19 mouse cellular contexts compared by ENCODE assay signal in the genomic region with DNA sequence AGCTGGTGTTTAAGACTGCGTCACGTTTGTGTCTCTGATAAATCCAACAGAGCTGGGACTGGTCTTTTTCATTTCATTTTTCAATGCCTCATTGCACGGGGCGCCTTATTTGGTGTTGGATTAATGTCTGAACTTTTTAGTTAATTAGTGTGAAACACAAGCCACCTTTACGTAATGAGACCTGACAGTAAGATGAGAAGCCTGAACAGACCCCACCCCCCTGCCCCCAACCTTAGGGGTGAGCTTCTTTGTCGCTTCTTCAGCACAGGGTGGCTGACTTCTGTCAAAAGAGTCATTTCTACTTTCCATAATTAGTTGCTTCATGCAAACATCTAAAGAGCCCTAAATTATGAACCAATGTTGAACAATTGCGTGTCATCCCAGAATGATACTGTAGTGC.
DNase-seq lines count a peak whose midpoint lies in the region; ATAC-seq and TF ChIP-seq lines count a peak whose summit lies in the region.
"Had no signal": no experiment of that assay in that cellular context is flagged by ENCODE, and none has a peak within 500 bp of the region (broad histone marks: within the 10 kb centered on the region; RNA-seq: fewer than 3 reads in every experiment).

No protein-coding gene starts in this region.

- H3K4me1 ChIP-seq in midbrain, embryonic 11.5 days (ENCODE audit: control insufficient read depth, insufficient read depth, low read length): no peaks in the 10 kb centered on the region
- H3K4me1 ChIP-seq in midbrain, embryonic 10.5 days: peaks cover 33% of the 10 kb centered on the region
- H3K4me1 ChIP-seq in lung, adult 2 months (ENCODE audit: control insufficient read depth, insufficient read depth, low read length): no peaks in the 10 kb centered on the region

- 57% methylated on average over 7 of the region's 7 CpGs for WGBS in midbrain, embryonic 11.5 days
- 65% methylated on average over 7 of the region's 7 CpGs for WGBS in midbrain, embryonic 10.5 days
- 87% methylated on average over 7 of the region's 7 CpGs for WGBS in lung, adult 2 months

- H3K27me3 ChIP-seq in midbrain, embryonic 11.5 days (ENCODE audit: control insufficient read depth, insufficient read depth, low read length): no peaks in the 10 kb centered on the region
- peaks cover 4% of the 10 kb centered on the region; the same call in 1 of the 2 replicates for H3K27me3 ChIP-seq in midbrain, embryonic 10.5 days (ENCODE audit: low read depth, poor library complexity, severe bottlenecking)
- H3K27me3 ChIP-seq: forebrain, embryonic 12.5 days; Patski had no signal

- H3K36me3 ChIP-seq in midbrain, embryonic 11.5 days (ENCODE audit: control insufficient read depth, insufficient read depth, low read length): no peaks in the 10 kb centered on the region
- H3K36me3 ChIP-seq in midbrain, embryonic 10.5 days: no peaks in the 10 kb centered on the region
- H3K36me3 ChIP-seq: forebrain, embryonic 12.5 days had no signal

- no peak overlapping the region for H3K4me3 ChIP-seq in midbrain, embryonic 11.5 days (ENCODE audit: low read depth, low read length)
- no peak overlapping the region for H3K4me3 ChIP-seq in midbrain, embryonic 10.5 days
- no peak overlapping the region for H3K4me3 ChIP-seq in lung, adult 2 months (replicated peaks; ENCODE audit: extremely low read depth, low read depth, low read length)
- H3K4me3 ChIP-seq: forebrain, embryonic 12.5 days had no signal

- TF ChIP-seq CTCF in lung, adult 2 months (IDR thresholded peaks at IDR 0.05; ENCODE audit: insufficient read depth, low read length): no peak

- H3K9me3 ChIP-seq in midbrain, embryonic 11.5 days (ENCODE audit: control insufficient read depth, low read length): no peaks in the 10 kb centered on the region
- no peaks in the 10 kb centered on the region for H3K9me3 ChIP-seq in midbrain, embryonic 10.5 days (replicated peaks)
- H3K9me3 ChIP-seq: forebrain, embryonic 12.5 days had no signal

- intact Hi-C loops in heart, postnatal 10 days (cut with DNase I): no loop called here

- ATAC-seq in midbrain, embryonic 11.5 days (ENCODE audit: low FRiP score): no peak
- ATAC-seq: activated CD4-positive, CD25-positive, alpha-beta regulatory T cell, adult 4 months; forebrain, embryonic 14.5 days; forebrain, embryonic 16.5 days; Patski had no signal

- no peak overlapping the region for H3K27ac ChIP-seq in midbrain, embryonic 11.5 days (ENCODE audit: low read depth, low read length)
- no peak overlapping the region for H3K27ac ChIP-seq in midbrain, embryonic 10.5 days (replicated peaks)
- H3K27ac ChIP-seq: forebrain, embryonic 12.5 days had no signal

- no peak overlapping the region for H3K9ac ChIP-seq in midbrain, embryonic 11.5 days (ENCODE audit: low read length)
- H3K9ac ChIP-seq: forebrain, embryonic 12.5 days had no signal

- no peak overlapping the region for H3K4me2 ChIP-seq in midbrain, embryonic 11.5 days
- H3K4me2 ChIP-seq: forebrain, embryonic 12.5 days had no signal

- no peak for TF ChIP-seq POLR2A in lung, adult 2 months (IDR thresholded peaks at IDR 0.05; ENCODE audit: borderline replicate concordance, extremely low read depth, low read depth, low read length)

- DNase-seq in midbrain, embryonic 11.5 days (ENCODE audit: low spot score, missing footprints): peak; percentile 79
- no peak for DNase-seq in midbrain, embryonic 10.5 days (ENCODE audit: low spot score)
- DNase-seq in Muller cell, postnatal 12 days (ENCODE audit: inconsistent ontology term): peak; percentile 29
- DNase-seq in retina, embryonic 14.5 days (ENCODE audit: low spot score): peak; percentile 76
- no peak for DNase-seq in lung, adult 2 months
- DNase-seq in heart, postnatal 10 days: no peak
- DNase-seq: adrenal gland, adult 8-10 months; adrenal gland, postnatal 14 days; adrenal gland, postnatal 36 days; cerebellum, adult 11-12 months; cerebellum, adult 2 months; cerebellum, adult 9-10 months; cerebellum, postnatal 10 days; cerebellum, postnatal 25 days had no signal

Comparison
In these comparisons a context has a peak if more than half of its experiments do, and no peak if none do; other contexts are left out.
1. DNase-seq: peak in midbrain, embryonic 11.5 days (single experiment), Muller cell, postnatal 12 days (single experiment) and retina, embryonic 14.5 days (single experiment); none in midbrain, embryonic 10.5 days (single experiment), lung, adult 2 months (single experiment) and heart, postnatal 10 days (0 of 2).